Mouse (Mus musculus): Measurements from ENCODE around the gene Sf3a3.

Sf3a3 gene

GRCm38 (mm10) chr4:124741376-124742343, 27.1 kb downstream of the Sf3a3 start, which contains the start of gene Inpp5b:
Gene Inpp5b (plus strand): TSS chr4:124741850.
- peak; percentile 80 for DNase-seq (ENCODE audit: low read depth, low spot score)
- H3K36me3 ChIP-seq (ENCODE audit: control insufficient read depth, insufficient read depth, low read length, poor library complexity, severe bottlenecking): no peaks in the 10 kb centered on the region; the same call in 1 of the 2 replicates
- no peaks in the 10 kb centered on the region for H3K27me3 ChIP-seq (ENCODE audit: control insufficient read depth, insufficient read depth, low read length, poor library complexity, severe bottlenecking)

GRCm38 (mm10) chr4:124742839-124743238, 28.3 kb downstream of the Sf3a3 start:
- no peaks in the 10 kb centered on the region for H3K27me3 ChIP-seq (ENCODE audit: control insufficient read depth, insufficient read depth, low read length, poor library complexity, severe bottlenecking)
- no peak for DNase-seq (ENCODE audit: low read depth, low spot score)
- H3K36me3 ChIP-seq (ENCODE audit: control insufficient read depth, insufficient read depth, low read length, poor library complexity, severe bottlenecking): no peaks in the 10 kb centered on the region; the same call in 1 of the 2 replicates

- no peaks in the 10 kb centered on the region; the same call in 1 of the 2 replicates for H3K36me3 ChIP-seq (ENCODE audit: control insufficient read depth, insufficient read depth, low read length, poor library complexity, severe bottlenecking)
- no peaks in the 10 kb centered on the region for H3K27me3 ChIP-seq (ENCODE audit: control insufficient read depth, insufficient read depth, low read length, poor library complexity, severe bottlenecking)
- no peak for DNase-seq (ENCODE audit: low read depth, low spot score)
These were observed 32.0 kb downstream of the Sf3a3 start for GRCm38 (mm10) chr4:124746577-124746976.

- DNase-seq (ENCODE audit: low read depth, low spot score): no peak
- Histone ChIP-seq H3K27me3 (ENCODE audit: control insufficient read depth, insufficient read depth, low read length, poor library complexity, severe bottlenecking) (no peaks in the 10 kb centered on the region), H3K36me3 (ENCODE audit: control insufficient read depth, insufficient read depth, low read length, poor library complexity, severe bottlenecking) (no peaks in the 10 kb centered on the region; the same call in 1 of the 2 replicates)
These were observed 33.3 kb downstream of the Sf3a3 start for GRCm38 (mm10) chr4:124747851-124748250.

GRCm38 (mm10) chr4:124751300-124752250, 37.0 kb downstream of the Sf3a3 start:
- Histone ChIP-seq H3K27me3 (ENCODE audit: control insufficient read depth, insufficient read depth, low read length, poor library complexity, severe bottlenecking) (no peaks in the 10 kb centered on the region), H3K36me3 (ENCODE audit: control insufficient read depth, insufficient read depth, low read length, poor library complexity, severe bottlenecking) (no peaks in the 10 kb centered on the region)
- peak; percentile 96 for DNase-seq (ENCODE audit: low read depth, low spot score)

- DNase-seq (ENCODE audit: low read depth, low spot score): peak; percentile 18
- H3K27me3 ChIP-seq (ENCODE audit: control insufficient read depth, insufficient read depth, low read length, poor library complexity, severe bottlenecking): no peaks in the 10 kb centered on the region
- H3K36me3 ChIP-seq (ENCODE audit: control insufficient read depth, insufficient read depth, low read length, poor library complexity, severe bottlenecking): no peaks in the 10 kb centered on the region
These were observed 38.0 kb downstream of the Sf3a3 start for GRCm38 (mm10) chr4:124752281-124753199.

GRCm38 (mm10) chr4:124755526-124755925, 41.0 kb downstream of the Sf3a3 start:
- Histone ChIP-seq H3K36me3 (ENCODE audit: control insufficient read depth, insufficient read depth, low read length, poor library complexity, severe bottlenecking) (no peaks in the 10 kb centered on the region), H3K27me3 (ENCODE audit: control insufficient read depth, insufficient read depth, low read length, poor library complexity, severe bottlenecking) (no peaks in the 10 kb centered on the region)
- no peak for DNase-seq (ENCODE audit: low read depth, low spot score)

GRCm38 (mm10) chr4:124759305-124759811, 44.8 kb downstream of the Sf3a3 start:
- no peaks in the 10 kb centered on the region for H3K27me3 ChIP-seq (ENCODE audit: control insufficient read depth, insufficient read depth, low read length, poor library complexity, severe bottlenecking)
- no peak for DNase-seq (ENCODE audit: low read depth, low spot score)

GRCm38 (mm10) chr4:124761201-124761600, 46.6 kb downstream of the Sf3a3 start:
- DNase-seq (ENCODE audit: low read depth, low spot score): no peak
- no peaks in the 10 kb centered on the region for H3K36me3 ChIP-seq (ENCODE audit: control insufficient read depth, insufficient read depth, low read length, poor library complexity, severe bottlenecking)
- no peaks in the 10 kb centered on the region for H3K27me3 ChIP-seq (ENCODE audit: control insufficient read depth, insufficient read depth, low read length, poor library complexity, severe bottlenecking)

More at GRCm38 (mm10) chr4:124759305-124759811, 44.8 kb downstream of the Sf3a3 start:
- no peaks in the 10 kb centered on the region for H3K36me3 ChIP-seq (ENCODE audit: control insufficient read depth, insufficient read depth, low read length, poor library complexity, severe bottlenecking)

- DNase-seq (ENCODE audit: low read depth, low spot score): no peak
- H3K36me3 ChIP-seq (ENCODE audit: control insufficient read depth, insufficient read depth, low read length, poor library complexity, severe bottlenecking): no peaks in the 10 kb centered on the region
- no peaks in the 10 kb centered on the region for H3K27me3 ChIP-seq (ENCODE audit: control insufficient read depth, insufficient read depth, low read length, poor library complexity, severe bottlenecking)
These were observed 48.4 kb downstream of the Sf3a3 start for GRCm38 (mm10) chr4:124762858-124763452.

- no peak for DNase-seq (ENCODE audit: low read depth, low spot score)
- H3K27me3 ChIP-seq (ENCODE audit: control insufficient read depth, insufficient read depth, low read length, poor library complexity, severe bottlenecking): no peaks in the 10 kb centered on the region
- no peaks in the 10 kb centered on the region for H3K36me3 ChIP-seq (ENCODE audit: control insufficient read depth, insufficient read depth, low read length, poor library complexity, severe bottlenecking)
These were observed 51.4 kb downstream of the Sf3a3 start for GRCm38 (mm10) chr4:124765802-124766565.

- no peaks in the 10 kb centered on the region for H3K36me3 ChIP-seq (ENCODE audit: control insufficient read depth, insufficient read depth, low read length, poor library complexity, severe bottlenecking)
- DNase-seq (ENCODE audit: low read depth, low spot score): no peak
These were observed 52.0 kb downstream of the Sf3a3 start for GRCm38 (mm10) chr4:124766566-124766940.

More at GRCm38 (mm10) chr4:124766566-124766940, 52.0 kb downstream of the Sf3a3 start:
- no peaks in the 10 kb centered on the region for H3K27me3 ChIP-seq (ENCODE audit: control insufficient read depth, insufficient read depth, low read length, poor library complexity, severe bottlenecking)
